Mouse (Mus musculus) ES-E14 (cell line): ENCODE data around the gene Pacrg. TPM values are rescaled to one million over a fixed set of nuclear protein-coding genes. Genes with fewer than 3 reads are reported as not detected.

Source experiments
- DNase-seq: peaks from one replicate; pipeline ENCODE4 v3.0.0-alpha.2; 2013; ENCODE audit warnings: low read depth, low spot score
- H3K27ac ChIP-seq: 2 replicates; pipeline ENCODE4 v1.5.1; 2012; ENCODE audit warnings: low read depth, mild to moderate bottlenecking, low read length, moderate library complexity, mixed read lengths; ENCODE audit not compliant: poor library complexity, insufficient read depth, severe bottlenecking
- H3K36me3 ChIP-seq: 2 replicates; pipeline ENCODE4 v1.6.1; 2012; ENCODE audit warnings: mild to moderate bottlenecking, low read length, moderate library complexity, mixed read lengths; ENCODE audit not compliant: control insufficient read depth, poor library complexity, insufficient read depth, severe bottlenecking
- H3K4me1 ChIP-seq, 2 experiments: fragments of 150-350 bp in 1 of 2; sonication (generic) in 1 of 2; 2 replicates each; pipeline ENCODE4 v1.6.1; 2012; ENCODE audit warnings: low read length in 2 of 2, mild to moderate bottlenecking in 1 of 2, mixed read lengths in 1 of 2; ENCODE audit not compliant: control insufficient read depth in 2 of 2, insufficient read depth in 2 of 2, poor library complexity in 1 of 2
- H3K4me3 ChIP-seq, 2 experiments: fragments of 150-350 bp in 1 of 2; sonication (generic) in 1 of 2; 2 replicates each; pipeline ENCODE4 v1.5.1; 2012; ENCODE audit warnings: low read length in 2 of 2, low read depth in 1 of 2, mild to moderate bottlenecking in 1 of 2, mixed read lengths in 1 of 2; ENCODE audit not compliant: insufficient read depth in 1 of 2, poor library complexity in 1 of 2, severe bottlenecking in 1 of 2
- H3K9ac ChIP-seq: 2 replicates; pipeline ENCODE4 v1.6.1; 2012; ENCODE audit warnings: low read depth, mild to moderate bottlenecking, low read length, mixed read lengths; ENCODE audit not compliant: poor library complexity, insufficient read depth, severe bottlenecking
- H3K9me3 ChIP-seq: fragments of 150-350 bp; sonication (generic); 2 replicates; pipeline ENCODE4 v1.6.1; 2012; ENCODE audit warnings: low read depth, mild to moderate bottlenecking, low read length; ENCODE audit not compliant: control insufficient read depth, insufficient read depth
- CHD2 ChIP-seq: IDR thresholded peaks from 2 replicates; pipeline ENCODE4 v1.6.1; 2014; ENCODE audit warnings: mild to moderate bottlenecking, low read depth, low read length, inconsistent platforms
- HCFC1 ChIP-seq: IDR thresholded peaks from 2 replicates; pipeline ENCODE4 v1.6.1; 2012; ENCODE audit warnings: low read length, inconsistent platforms, borderline replicate concordance; ENCODE audit not compliant: insufficient read depth
- MAFK ChIP-seq: IDR thresholded peaks from 2 replicates; pipeline ENCODE4 v1.6.1; 2014; ENCODE audit warnings: mild to moderate bottlenecking, low read depth, low read length, inconsistent platforms; ENCODE audit not compliant: insufficient read depth
- ZC3H11A ChIP-seq: IDR thresholded peaks from 2 replicates; pipeline ENCODE4 v1.6.1; 2012; ENCODE audit warnings: low read depth, mild to moderate bottlenecking, inconsistent platforms, low read length, borderline replicate concordance
- ZNF384 ChIP-seq: IDR thresholded peaks from 2 replicates; pipeline ENCODE4 v1.6.1; 2012; ENCODE audit warnings: low read depth, low read length, inconsistent platforms
- in situ Hi-C, 2 experiments: fragments of 600-800 bp; cut with MboI; formaldehyde crosslinking; loops; one replicate each; pipeline ENCODE4 v1.15.1; 2025; ENCODE audit warnings: low sequenced_read_pairs in 2 of 2, inconsistent platforms in 1 of 2; ENCODE audit not compliant: unreplicated experiment in 2 of 2
- total RNA-seq: library from RNA; depleted of rRNA; stranded (reverse); fragments of 300-350 nt; gene quantifications from 2 replicates; pipeline ENCODE4 v1.2.3, GENCODE M21; 2012; rRNA removed

Pacrg gene
- total RNA-seq, 1 experiment = 0.27 TPM

DNA sequence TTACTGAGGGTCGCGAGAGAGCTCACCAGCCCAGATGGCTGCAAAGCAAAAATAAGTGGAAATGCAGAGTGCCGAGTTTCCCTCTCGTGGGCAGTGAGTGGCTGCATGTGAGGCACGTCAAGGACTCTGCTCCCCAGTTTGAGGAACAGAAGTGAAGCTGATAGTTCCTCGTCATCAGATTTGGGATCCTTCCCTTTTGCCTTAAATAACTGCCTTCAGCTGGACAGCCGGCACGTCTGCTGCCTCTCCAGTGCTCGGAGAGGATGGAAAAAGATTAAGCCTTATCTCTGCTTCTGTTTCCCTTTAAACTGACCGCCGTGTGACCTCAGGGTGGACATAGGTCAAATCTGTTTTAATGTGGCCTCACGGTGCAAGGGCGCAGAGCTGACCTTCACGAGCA lies 480.6 kb downstream of the Pacrg start:
- no peaks in the 10 kb centered on the region for H3K36me3 ChIP-seq
- no peak overlapping the region for H3K4me3 ChIP-seq
- no peaks in the 10 kb centered on the region for H3K9me3 ChIP-seq
- no peak overlapping the region for H3K27ac ChIP-seq
- in situ Hi-C loops = no loop called here
- DNase-seq = no peak
- H3K4me1 ChIP-seq = peaks cover 4 to 31% of the 10 kb centered on the region in 2 experiments
- TF ChIP-seq ZC3H11A (no peak), CHD2 (no peak), MAFK (no peak), HCFC1 (no peak), ZNF384 (no peak)
- no peak overlapping the region for H3K9ac ChIP-seq

DNA sequence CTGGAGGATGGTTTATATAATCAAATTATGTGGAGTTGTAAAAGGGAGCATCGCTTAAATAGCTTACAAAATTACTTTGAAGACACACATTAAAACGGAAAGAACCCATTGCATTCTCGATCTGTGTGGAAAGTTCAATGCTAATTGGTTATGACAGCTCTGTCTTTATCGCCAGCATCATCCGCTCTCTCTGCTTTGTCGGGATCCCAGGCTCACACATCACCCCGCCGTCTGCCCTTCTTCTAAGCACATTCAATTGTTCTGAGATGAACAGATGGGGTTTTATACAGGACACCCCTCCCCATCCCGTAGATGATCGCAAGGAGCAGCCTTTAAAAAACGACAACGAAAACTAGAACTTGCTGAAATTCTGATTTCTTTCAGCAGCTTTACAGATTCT lies 482.8 kb downstream of the Pacrg start:
- Histone ChIP-seq H3K4me1 (peaks cover 4 to 33% of the 10 kb centered on the region in 2 experiments), H3K27ac (no peak overlapping the region)
- in situ Hi-C loops = no loop called here

DNA sequence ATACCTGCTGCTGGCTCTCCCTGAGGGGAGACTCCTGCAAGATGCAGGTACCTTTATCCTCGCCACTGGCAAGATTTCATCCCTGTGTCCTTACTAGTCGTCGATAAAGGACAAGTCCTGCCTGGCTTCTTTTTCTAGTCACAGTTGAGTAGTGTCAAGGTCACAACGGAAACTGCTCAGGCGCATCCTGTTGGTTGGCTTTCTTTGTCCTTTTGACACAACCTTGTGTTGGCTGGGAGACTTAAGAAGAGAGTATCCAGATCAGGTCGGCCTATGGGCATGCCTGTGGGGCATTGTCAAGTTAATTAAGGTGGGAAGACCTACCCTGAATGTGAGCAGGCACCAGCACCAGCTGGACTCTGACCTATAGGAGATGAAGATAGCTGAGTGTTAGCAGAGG lies 483.8 kb downstream of the Pacrg start:
- H3K27ac ChIP-seq = peak overlapping the region; percentile 74; the same call in 1 of the 2 replicates
- TF ChIP-seq HCFC1 (no peak), MAFK (no peak), ZNF384 (no peak), CHD2 (no peak), ZC3H11A (no peak)
- in situ Hi-C loops = no loop called here

More for the DNA sequence above, 482.8 kb downstream of the Pacrg start:
- TF ChIP-seq HCFC1 = no peak
- TF ChIP-seq ZNF384 = no peak
- no peak for TF ChIP-seq ZC3H11A
- TF ChIP-seq CHD2 = no peak
- TF ChIP-seq MAFK = no peak
- H3K36me3 ChIP-seq = no peaks in the 10 kb centered on the region
- peak overlapping the region in 1 of 2 experiments; percentile 43; a peak in 2 of 4 replicates for H3K4me3 ChIP-seq
- no peak overlapping the region for H3K9ac ChIP-seq
- no peaks in the 10 kb centered on the region for H3K9me3 ChIP-seq
- no peak for DNase-seq

DNA sequence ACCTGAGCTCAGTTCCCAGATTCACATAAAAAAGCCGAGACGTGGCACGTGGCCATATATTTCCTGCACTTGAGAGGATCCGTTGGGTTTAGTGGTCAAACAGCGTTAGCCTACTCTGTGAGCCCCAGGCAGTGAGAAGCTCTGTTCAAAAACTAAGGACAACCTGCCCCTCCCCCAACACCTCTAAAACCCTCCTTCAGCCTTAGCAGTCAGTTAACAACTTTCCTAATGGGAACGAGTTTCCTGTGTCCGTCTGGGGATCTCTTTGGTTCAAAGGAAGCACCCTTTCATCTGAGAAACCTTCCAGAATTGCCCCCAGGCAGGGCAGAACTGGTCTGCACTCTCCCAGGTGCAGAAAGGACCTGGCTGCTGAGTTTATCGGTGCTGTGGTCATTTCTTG lies 484.4 kb downstream of the Pacrg start:
- H3K4me1 ChIP-seq = peaks cover 4 to 30% of the 10 kb centered on the region in 2 experiments
- DNase-seq = peak; percentile 87
- peak overlapping the region in 1 of 2 experiments; percentile 43; a peak in 1 of 4 replicates for H3K4me3 ChIP-seq
- TF ChIP-seq ZC3H11A = no peak
- TF ChIP-seq CHD2 = no peak
- TF ChIP-seq ZNF384 = no peak
- no peak for TF ChIP-seq MAFK
- no peak for TF ChIP-seq HCFC1
- peak overlapping the region; percentile 74; the same call in 1 of the 2 replicates for H3K27ac ChIP-seq
- in situ Hi-C loops = no loop called here
- H3K36me3 ChIP-seq = no peaks in the 10 kb centered on the region
- no peak overlapping the region for H3K9ac ChIP-seq
- H3K9me3 ChIP-seq = no peaks in the 10 kb centered on the region

More for the DNA sequence above, 483.8 kb downstream of the Pacrg start:
- H3K36me3 ChIP-seq = no peaks in the 10 kb centered on the region
- peak; percentile 56 for DNase-seq
- H3K9ac ChIP-seq = no peak overlapping the region
- peak overlapping the region; percentile 7 to 43; a peak in 3 of 4 replicates for H3K4me3 ChIP-seq
- H3K4me1 ChIP-seq = peaks cover 4 to 30% of the 10 kb centered on the region in 2 experiments
- H3K9me3 ChIP-seq = no peaks in the 10 kb centered on the region

Other genes with a start within 250 kb of the Pacrg start
- 1.6 and 1.7 TPM in 2 replicates for gene Prkn, start 73 bp upstream of the Pacrg start, total RNA-seq